Mouse (Mus musculus) T-cell, adult 66 days (primary cell): Measurements from ENCODE around the gene Prdx3. TPM values are rescaled to one million over a fixed set of nuclear protein-coding genes. Genes with fewer than 3 reads are reported as not detected.

Experiments
- total RNA-seq, 2 experiments: library from RNA; stranded (reverse); gene quantifications; 3 replicates in 1 of 2; 4 replicates in 1 of 2; pipeline ENCODE4 v1.2.4; 2023

The Prdx3 gene
- total RNA-seq, result 10 to 100 TPM; 47.1 to 60.6 TPM

DNA sequence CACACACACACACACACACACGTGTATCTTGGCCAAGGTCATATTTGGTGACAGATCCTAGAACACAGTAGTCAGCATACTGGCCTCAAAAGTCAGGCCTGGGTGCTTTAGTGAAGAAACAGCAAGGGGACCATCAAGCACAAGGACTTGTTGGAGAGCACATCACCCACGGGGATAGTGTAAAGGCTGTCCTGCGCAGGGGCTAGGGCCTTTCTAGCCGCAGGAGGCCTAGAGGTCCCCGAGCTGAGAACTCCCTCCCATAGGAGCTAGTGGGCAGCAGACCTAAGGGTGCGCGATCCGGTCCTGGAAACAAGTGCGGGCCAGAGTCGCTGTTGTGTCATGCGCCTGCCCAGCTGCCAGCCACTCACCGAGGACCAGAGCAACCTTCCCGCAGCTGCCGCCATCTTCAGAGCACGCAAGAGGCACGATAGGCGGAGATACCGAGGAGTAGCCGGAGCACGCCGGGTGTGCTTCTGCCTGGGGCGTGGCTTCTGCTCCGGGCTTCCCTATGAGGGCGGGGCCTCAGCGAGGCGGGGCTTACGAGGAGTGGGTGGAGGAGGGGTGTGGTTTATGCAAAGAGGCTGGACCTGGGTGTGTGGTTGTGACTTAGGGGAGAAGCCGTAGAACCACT, at the start of gene Prdx3:
Gene Prdx3, minus strand, starts transcription at position 493 of the 631 bp plus-strand sequence.

GRCm38 (mm10) chr19:60889714-60890315, 15.5 kb upstream of the Prdx3 start, which contains the start of gene Grk5:
TSS of gene Grk5 (plus strand) at chr19:60889749.

DNA sequence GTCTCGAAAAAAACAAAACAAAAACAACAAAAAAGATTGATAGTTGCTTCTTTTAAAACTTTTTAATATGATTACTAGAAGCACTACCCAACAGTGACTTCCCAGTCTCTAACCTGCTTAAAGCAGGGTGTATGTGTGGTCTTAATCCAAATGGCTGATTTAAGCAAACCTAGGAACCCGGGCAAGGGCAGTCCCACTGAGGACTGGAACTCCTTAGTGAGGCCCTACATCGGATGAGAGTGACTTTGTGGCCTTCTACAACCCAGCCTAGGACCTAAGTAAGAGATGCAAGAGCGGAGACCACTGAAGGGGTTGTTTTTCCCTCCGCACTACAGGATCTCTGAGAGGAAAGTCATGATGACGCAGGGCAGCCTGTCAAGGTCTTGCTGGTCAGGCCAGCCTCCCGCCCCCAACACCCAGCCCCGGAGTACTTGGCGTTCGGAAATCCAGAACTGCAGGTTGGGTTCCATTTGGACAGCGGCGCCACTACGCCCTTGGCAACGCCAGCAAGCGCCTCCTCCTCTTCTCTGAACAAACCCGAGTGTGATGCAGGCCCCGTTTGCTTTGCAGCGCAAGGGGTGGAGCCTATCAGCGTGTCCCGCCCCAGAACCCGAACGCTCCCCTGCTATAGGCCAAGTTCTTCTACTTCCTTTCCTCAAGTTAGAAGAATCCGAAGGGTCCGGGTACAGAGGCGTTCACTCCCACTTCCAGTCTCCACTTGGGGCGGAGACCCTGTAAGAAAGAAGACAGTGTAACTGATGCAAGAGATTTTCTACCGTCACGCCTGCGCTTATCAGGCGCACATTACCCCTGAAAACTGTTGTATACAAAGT, 13.3 kb downstream of the Prdx3 start, which contains the start of gene Sfxn4:
Gene Sfxn4, minus strand, starts transcription at position 612 of the 833 bp plus-strand sequence.

Other genes starting within 250 kb of the Prdx3 start
- 1 to 10 TPM; 5.0 to 5.1 TPM for gene Nanos1, start 118.6 kb downstream of the Prdx3 start, total RNA-seq
- gene Eif3a, start 83.9 kb downstream of the Prdx3 start, total RNA-seq, result 100 to 1,000 TPM; 205 to 219 TPM
- gene Fam45a, start 63.0 kb downstream of the Prdx3 start, total RNA-seq, result 10 to 100 TPM; 30.6 to 36.1 TPM
- 1 to 10 TPM; 3.4 to 4.4 TPM for gene Sfxn4, start 13.1 kb downstream of the Prdx3 start, total RNA-seq
- 1 to 10 TPM; 3.2 to 7.8 TPM for gene Grk5, start 15.2 kb upstream of the Prdx3 start, total RNA-seq